Mouse (Mus musculus): ENCODE measurements around the gene Dhdh.

- TF ChIP-seq CTCF (IDR thresholded peaks at IDR 0.05; ENCODE audit: insufficient read depth, low read depth, low read length) (no peak), POLR2A (IDR thresholded peaks at IDR 0.05; ENCODE audit: insufficient read depth, low read depth, low read length) (no peak)
Observed at GRCm38 (mm10) chr7:45443526-45444420, 44.8 kb downstream of the Dhdh start.
